Mouse (Mus musculus) stomach, postnatal 0 days (tissue): ENCODE measurements around the gene Ehmt2.

Source experiments
- CTCF ChIP-seq: IDR thresholded peaks from 2 replicates; pipeline ENCODE4 v1.5.1; 2016; ENCODE audit warnings: antibody characterized with exemption, low read depth, mild to moderate bottlenecking, moderate library complexity
- EP300 ChIP-seq: optimal IDR thresholded peaks from 2 replicates; pipeline ENCODE3; 2016; ENCODE audit warnings: antibody characterized with exemption

DNA sequence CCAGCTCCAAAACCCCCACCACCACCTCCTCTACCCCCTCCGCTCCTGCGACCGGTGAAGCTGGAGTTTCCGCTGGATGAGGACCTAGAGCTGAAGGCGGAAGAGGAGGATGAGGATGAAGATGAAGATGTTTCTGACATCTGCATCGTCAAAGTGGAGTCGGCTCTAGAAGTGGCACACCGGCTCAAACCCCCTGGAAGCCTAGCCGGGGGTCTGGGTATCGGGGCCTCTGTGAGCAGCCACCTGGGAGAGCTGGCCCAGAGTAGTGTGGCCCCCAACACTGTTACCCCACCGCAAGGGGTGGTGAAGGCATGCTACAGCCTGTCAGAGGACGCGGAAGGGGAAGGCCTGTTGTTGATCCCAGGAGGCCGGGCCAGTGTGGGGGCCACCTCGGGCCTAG is 2.5 kb upstream of the Ehmt2 start:
- TF ChIP-seq EP300 (no peak), CTCF (no peak)
